Mouse (Mus musculus) stomach, embryonic 15.5 days (tissue): ENCODE results near the gene Narfl. TPM values are rescaled to one million over a fixed set of nuclear protein-coding genes. Genes with fewer than 3 reads are reported as not detected.

Source experiments
- microRNA-seq: library from miRNA; unstranded; fragments of <30 nt; microRNA quantifications from one replicate; pipeline ENCODE4, GENCODE M21; 2016
- polyA plus RNA-seq: library from polyadenylated mRNA; unstranded; fragments of >200 nt; fragmentation: Nextera tagmentation; extraction: Ambion mirVana; gene quantifications from 2 replicates; pipeline ENCODE4 v1.2.1, GENCODE M21; 2015

Narfl gene
- polyA plus RNA-seq, 1 experiment from 2014 or later: 26.9 TPM

Small RNAs within 50 kb of the gene (microRNA-seq; reads per million reads assigned to microRNA genes)
- gene Gm25083 (not detected), gene Mir3082 (not detected), gene Mir6966 (not detected)

Other genes starting within 250 kb of the Narfl start
- 5.8 and 6.0 TPM in 2 replicates for gene Sox8, start 203.1 kb upstream of the Narfl start, polyA plus RNA-seq
- 27.4 and 29.8 TPM in 2 replicates for gene Lmf1, start 194.7 kb upstream of the Narfl start, polyA plus RNA-seq
- 1.5 and 2.1 TPM in 2 replicates for gene Gng13, start 56.6 kb upstream of the Narfl start, polyA plus RNA-seq
- 23.4 and 26.1 TPM in 2 replicates for gene Chtf18, start 46.4 kb upstream of the Narfl start, polyA plus RNA-seq
- gene Rpusd1, start 46.1 kb upstream of the Narfl start, polyA plus RNA-seq: 18.3 and 19.1 TPM in 2 replicates
- gene Mslnl, start 37.7 kb upstream of the Narfl start, polyA plus RNA-seq: 0.06 TPM in 1 of 2 replicates, not detected in the other
- gene Msln, start 19.4 kb upstream of the Narfl start, polyA plus RNA-seq: 38.3 and 43.6 TPM in 2 replicates
- gene Haghl, start 11.9 kb downstream of the Narfl start, polyA plus RNA-seq: 47.3 and 53.4 TPM in 2 replicates
- 0.24 and 0.26 TPM in 2 replicates for gene Ccdc78, start 12.8 kb downstream of the Narfl start, polyA plus RNA-seq
- 99.3 and 110 TPM in 2 replicates for gene Fam173a, start 19.1 kb downstream of the Narfl start, polyA plus RNA-seq
- not detected in 2 replicates for gene AC134908.4, start 21.9 kb downstream of the Narfl start, polyA plus RNA-seq
- 46.6 and 48.3 TPM in 2 replicates for gene Metrn, start 23.4 kb downstream of the Narfl start, polyA plus RNA-seq
- 4.1 and 4.6 TPM in 2 replicates for gene Fbxl16, start 35.3 kb downstream of the Narfl start, polyA plus RNA-seq
- 24.3 and 25.5 TPM in 2 replicates for gene Wdr24, start 49.9 kb downstream of the Narfl start, polyA plus RNA-seq
- gene Jmjd8, start 55.1 kb downstream of the Narfl start, polyA plus RNA-seq: 50.5 and 54.6 TPM in 2 replicates
- 312 and 319 TPM in 2 replicates for gene Stub1, start 59.6 kb downstream of the Narfl start, polyA plus RNA-seq
- gene Rhbdl1, start 63.5 kb downstream of the Narfl start, polyA plus RNA-seq: 1.6 and 2.4 TPM in 2 replicates
- 1.6 and 2.7 TPM in 2 replicates for gene Gm20683, start 68.0 kb downstream of the Narfl start, polyA plus RNA-seq
- 23.1 and 23.6 TPM in 2 replicates for gene Rhot2, start 71.1 kb downstream of the Narfl start, polyA plus RNA-seq
- 21.0 and 22.9 TPM in 2 replicates for gene Wdr90, start 87.7 kb downstream of the Narfl start, polyA plus RNA-seq
- 52.2 and 54.2 TPM in 2 replicates for gene Mcrip2, start 95.0 kb downstream of the Narfl start, polyA plus RNA-seq
- 67.4 and 68.3 TPM in 2 replicates for gene Mettl26, start 101.3 kb downstream of the Narfl start, polyA plus RNA-seq
- 0.39 and 0.55 TPM in 2 replicates for gene Wfikkn1, start 107.1 kb downstream of the Narfl start, polyA plus RNA-seq
- gene Rab40c, start 146.0 kb downstream of the Narfl start, polyA plus RNA-seq: 27.1 and 27.3 TPM in 2 replicates
- 60.7 and 60.8 TPM in 2 replicates for gene Pigq, start 171.2 kb downstream of the Narfl start, polyA plus RNA-seq
- gene Nhlrc4, start 171.2 kb downstream of the Narfl start, polyA plus RNA-seq: 0.30 TPM in 1 of 2 replicates, not detected in the other
- gene A930017K11Rik, start 178.8 kb downstream of the Narfl start, polyA plus RNA-seq: 0.24 and 0.52 TPM in 2 replicates
- gene Capn15, start 212.0 kb downstream of the Narfl start, polyA plus RNA-seq: 20.4 and 22.8 TPM in 2 replicates